Mouse (Mus musculus) brain, embryonic 14.5 days (tissue): ENCODE measurements at regions not wholly inside any gene's neighbourhood (a gene's known extent, or its start where the extent isn't known, plus 50 kb on each side); places are given as distances from the start of the nearest gene placed in this dataset.

Experiments
- DNase-seq: peaks from one replicate; pipeline ENCODE4 v3.0.0-alpha.2; 2011; ENCODE audit warnings: low read depth
- CTCF ChIP-seq: fragments of 200-500 bp; IDR thresholded peaks from 2 replicates; pipeline ENCODE4 v1.5.1; 2012; ENCODE audit warnings: inconsistent platforms, mild to moderate bottlenecking, moderate library complexity, borderline replicate concordance; ENCODE audit not compliant: insufficient read depth, insufficient read length; ENCODE audit errors: extremely low read depth
- POLR2A ChIP-seq: fragments of 200-500 bp; IDR thresholded peaks from 2 replicates; pipeline ENCODE4 v1.6.1; 2012; ENCODE audit warnings: mild to moderate bottlenecking, inconsistent platforms, borderline replicate concordance; ENCODE audit not compliant: poor library complexity, insufficient read depth, insufficient read length, severe bottlenecking; ENCODE audit errors: extremely low read depth

DNA sequence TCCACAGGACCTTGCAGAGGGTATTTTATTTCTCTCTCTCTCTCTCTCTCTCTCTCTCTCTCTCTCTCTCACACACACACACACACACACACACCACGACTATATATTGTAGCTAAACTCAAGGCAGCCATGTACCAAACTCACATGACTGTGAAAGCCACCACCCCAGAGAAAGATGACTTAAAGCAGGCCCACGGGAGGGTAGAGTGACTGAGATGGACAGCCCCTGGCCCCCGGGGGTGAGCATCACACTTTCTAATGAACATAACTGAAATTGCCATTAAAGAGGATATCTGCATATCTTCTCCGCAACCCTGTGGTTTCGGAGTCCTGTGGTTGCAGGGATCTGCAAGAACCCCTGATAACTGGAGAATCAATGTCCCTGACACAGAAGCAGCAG is 197.1 kb upstream of the Spdye4c start:
- no peak for DNase-seq

DNA sequence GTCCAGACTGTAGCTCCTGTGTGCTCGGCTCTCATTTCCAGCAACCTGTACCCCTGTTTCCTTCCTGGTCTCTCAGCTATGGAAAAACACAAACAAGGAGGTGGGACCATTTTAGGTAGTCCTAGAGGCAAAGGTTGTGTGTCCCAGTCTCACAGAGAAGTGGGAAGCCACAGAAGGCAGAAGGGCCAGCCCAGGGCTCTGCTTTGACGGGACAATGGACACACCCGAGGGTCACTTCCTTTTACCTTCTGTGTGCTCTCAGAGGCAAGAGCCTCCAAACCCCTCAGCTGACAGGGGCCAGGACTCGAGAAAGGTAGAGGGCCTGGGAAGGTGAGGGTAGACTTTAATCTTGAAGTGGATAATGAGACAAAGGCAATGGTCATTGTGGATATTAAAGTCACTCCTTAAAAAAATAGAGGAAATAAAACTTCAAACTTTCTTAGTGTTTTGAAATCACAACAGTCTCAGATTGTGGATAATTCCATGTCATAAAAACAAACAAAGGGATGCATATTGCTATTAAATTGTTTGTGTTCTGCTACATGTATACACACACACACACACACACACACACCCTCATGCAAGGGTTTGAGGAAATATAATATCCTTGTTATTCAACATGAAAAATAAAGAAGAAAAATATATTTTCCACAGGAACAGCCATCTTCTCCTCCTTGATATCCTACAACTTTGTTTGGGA is 195.6 kb upstream of the Spdye4c start:
- TF ChIP-seq CTCF: no peak
- TF ChIP-seq POLR2A: no peak
- DNase-seq: no peak

More for the DNA sequence above, 197.1 kb upstream of the Spdye4c start:
- TF ChIP-seq POLR2A: no peak
- no peak for TF ChIP-seq CTCF

DNA sequence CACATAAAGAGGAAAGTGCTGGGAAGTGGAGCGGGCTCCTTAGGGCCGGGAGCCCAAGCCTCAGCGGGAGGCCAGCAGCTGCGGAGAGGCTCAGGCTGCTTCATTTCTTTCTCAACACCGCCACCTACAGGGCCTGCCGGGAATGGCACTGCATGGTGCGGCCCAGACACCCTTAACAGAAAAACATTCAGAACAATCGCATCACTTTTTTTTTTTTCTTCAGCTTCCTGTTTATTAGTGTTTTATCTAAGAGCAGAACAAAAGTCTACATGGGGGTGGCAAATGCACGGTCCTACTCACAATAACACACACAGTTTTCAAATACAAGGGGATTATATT is 195.0 kb upstream of the Spdye4c start:
- no peak for TF ChIP-seq POLR2A
- peak; percentile 99 for TF ChIP-seq CTCF

DNA sequence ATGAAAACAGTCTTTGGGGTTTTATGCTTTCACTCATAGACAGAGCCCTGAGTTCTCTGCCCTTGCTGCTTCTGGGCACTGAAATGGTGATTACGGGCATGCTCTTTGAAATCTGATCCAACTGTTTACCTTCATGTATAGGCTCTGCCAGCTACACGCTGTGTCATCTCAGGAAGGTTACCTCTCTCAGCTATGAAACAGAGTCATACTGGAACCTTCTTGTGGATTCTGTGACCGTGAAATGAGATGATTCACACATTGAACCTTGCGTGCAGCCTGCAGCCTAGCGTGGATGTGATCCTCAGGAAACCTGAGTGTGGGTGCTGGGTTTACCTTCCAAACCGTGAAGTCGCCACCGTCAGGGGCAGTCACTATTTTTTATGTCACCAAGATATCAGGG is 189.7 kb upstream of the Spdye4c start:
- no peak for DNase-seq
- no peak for TF ChIP-seq CTCF
- TF ChIP-seq POLR2A: no peak

More for the DNA sequence above, 195.0 kb upstream of the Spdye4c start:
- DNase-seq: peak; percentile 91

DNA sequence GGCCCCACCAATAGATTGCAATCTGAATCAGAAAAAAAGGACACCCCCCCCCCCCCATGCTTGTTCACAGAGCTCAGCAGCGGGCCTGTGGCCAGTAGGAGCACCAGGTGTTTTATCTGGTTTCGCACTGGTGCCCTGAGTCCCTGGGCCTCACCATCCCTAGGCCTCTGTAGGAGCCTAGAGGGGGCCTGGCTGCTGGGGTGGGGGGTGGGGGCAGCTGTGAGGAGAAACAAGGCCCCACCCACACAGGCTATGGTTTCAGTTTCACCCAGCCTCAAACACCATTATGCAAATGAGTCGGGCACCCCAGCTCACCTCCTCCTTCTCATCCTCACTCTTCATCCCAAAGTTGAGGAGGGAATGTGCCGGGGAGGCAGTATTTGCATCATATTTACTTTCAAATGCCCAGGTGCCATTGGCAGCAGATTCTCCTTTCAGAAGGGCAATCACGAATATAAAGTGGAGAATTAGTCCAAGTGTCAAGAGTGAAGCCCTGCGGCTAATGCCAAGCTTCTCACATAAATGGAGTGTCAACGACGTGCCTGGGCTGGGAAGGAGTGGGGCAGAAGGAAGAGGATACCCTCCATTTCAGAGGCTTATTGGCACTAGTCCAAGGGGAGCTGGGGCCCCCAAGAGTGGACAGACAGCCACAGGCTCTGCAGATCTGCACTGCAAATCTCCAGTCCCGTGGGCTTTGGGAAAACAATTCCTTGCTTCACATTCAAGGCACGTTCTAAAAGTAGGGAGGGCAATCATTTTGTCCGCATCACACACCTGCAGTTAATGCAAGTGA is 187.7 kb upstream of the Spdye4c start:
- no peak for TF ChIP-seq POLR2A
- no peak for TF ChIP-seq CTCF
- peak; percentile 45 for DNase-seq

DNA sequence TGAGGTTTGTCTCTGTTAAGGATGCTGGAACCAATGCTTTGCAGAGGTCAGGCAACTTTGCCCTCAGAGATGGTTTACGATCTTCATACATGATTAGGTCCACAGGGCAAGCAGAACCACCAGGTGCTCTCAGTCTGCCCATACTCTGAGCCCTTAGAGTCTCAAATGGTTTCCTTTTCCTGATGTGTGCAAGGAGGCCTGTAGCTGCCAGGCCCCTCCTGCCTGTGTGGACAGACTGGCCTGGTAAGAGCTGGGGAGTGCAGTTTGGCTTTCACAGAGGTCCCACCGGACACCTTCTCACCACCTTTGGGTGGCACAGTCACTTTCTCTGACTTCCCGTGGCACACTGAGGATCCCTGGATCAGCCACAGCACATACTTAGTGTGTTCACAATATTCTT is 186.6 kb upstream of the Spdye4c start:
- TF ChIP-seq POLR2A: no peak
- no peak for TF ChIP-seq CTCF
- no peak for DNase-seq

DNA sequence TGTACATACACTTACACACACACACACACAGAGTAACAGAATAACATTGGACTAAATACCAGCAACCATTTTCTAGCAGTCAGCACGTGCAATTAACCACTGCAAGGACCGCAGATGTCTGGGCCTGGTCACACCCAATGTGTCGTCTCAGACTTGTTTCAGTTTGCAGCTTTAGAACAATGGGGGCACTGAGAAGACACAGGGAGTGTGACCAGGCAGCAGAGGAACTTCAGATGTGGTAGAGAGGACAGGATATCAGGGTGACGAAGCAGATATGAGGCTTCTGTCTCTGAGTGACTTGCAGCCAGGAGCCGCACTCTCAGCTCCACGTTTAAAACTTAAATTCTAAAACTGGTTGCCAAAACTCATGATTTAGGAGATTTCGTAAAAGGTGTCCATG is 183.9 kb upstream of the Spdye4c start:
- DNase-seq: no peak
- TF ChIP-seq POLR2A (no peak), CTCF (no peak)

DNA sequence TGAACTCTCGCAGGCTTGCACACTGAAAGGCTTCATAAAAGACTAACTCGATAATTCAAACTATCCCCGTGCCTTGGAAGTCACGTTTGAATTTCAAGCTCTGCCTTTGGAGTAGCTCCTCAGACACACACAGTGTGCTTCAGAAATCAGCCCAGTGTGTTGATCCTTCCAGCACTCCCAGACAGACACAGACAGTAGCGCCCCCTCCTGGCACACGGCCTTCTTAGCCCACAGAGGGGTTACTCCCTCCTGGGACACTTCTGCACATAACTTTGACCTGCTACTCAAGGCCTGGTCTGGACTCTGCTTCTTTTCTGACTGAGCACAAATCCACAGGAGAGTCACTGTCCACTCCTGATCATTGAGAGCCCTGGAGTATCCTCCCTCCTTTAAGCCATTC is 182.3 kb upstream of the Spdye4c start:
- TF ChIP-seq CTCF (peak; percentile 59; the same call in 1 of the 2 replicates), POLR2A (no peak)
- DNase-seq: no peak

DNA sequence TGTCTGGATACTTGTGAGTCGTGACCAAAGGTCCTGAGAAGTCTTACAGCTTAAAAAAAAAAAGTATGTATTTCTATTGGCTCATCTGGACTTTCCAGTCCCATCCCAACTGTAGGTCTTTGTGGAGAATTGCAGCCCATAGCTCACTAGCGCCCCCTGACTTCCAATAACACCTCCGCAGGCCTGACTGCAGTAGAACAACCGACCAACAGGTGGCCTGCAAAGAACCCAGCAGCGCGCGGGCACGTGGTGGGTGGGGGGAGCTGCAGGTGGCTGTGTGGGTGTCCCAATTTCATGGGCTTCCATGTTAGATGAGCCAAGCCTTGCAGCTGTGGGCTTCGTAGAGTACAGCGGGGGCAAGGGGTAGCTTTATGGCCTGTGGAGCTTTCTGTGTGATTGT is 178.7 kb upstream of the Spdye4c start:
- TF ChIP-seq CTCF (peak; percentile 72), POLR2A (no peak)
- DNase-seq: peak; percentile 43

DNA sequence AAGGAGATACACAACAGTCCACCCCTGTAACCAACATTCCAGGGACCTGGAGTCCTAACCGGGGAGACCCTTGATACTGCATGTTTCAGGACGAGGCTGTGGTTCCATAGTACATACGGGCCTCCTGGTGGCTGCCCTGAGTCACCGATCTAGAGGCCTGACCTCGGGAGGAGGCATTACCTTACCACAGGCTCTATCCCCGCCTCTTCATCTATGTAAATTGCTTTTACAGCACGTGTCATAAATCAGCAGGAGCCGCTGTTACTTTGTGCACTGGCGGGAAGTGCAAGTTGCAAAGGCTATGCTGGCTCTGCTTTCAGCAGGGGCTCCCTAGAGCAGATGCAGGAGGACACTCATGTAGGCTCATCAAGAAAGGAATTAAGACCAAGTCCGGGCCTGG is 178.0 kb upstream of the Spdye4c start:
- TF ChIP-seq CTCF (no peak), POLR2A (no peak)
- DNase-seq: no peak

DNA sequence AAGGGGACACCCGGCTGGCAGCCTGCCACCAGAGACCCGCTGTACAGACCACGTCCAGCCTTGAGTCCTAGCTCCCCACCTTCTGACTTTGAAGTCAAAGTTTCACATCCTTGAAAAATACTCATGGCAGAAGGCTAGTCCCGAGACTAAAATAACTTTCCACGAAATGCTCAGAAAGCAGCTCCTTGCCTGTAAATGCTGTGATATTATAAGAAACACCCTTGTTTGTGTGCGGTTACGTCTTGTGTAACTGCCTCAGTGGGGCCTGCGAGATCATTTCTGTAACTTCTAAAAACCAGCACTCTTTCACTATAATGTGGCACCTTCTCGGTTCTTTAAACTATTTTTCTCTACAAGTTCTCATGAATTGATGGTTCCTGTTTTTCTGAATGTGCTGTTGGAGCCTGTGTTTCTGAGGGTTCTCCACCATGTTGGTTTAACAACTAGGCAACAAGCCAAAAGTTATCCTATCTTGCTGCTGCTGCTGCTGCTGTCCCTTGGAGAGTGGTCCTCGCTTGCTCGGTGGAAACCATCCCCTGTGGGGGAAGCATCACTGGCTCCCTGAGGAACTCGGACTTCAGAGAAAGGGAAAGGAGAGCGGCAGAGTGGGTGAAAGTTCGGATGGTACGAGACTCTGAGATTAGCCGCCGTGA is 176.3 kb upstream of the Spdye4c start:
- TF ChIP-seq POLR2A (no peak), CTCF (no peak)
- no peak for DNase-seq
